Mouse (Mus musculus) embryonic facial prominence, embryonic 11.5 days (tissue): ENCODE results near the gene Rgs12. TPM values are rescaled to one million over a fixed set of nuclear protein-coding genes. Genes with fewer than 3 reads are reported as not detected.

Experiments used
- ATAC-seq: fragments of 200-750 bp; cut with Nextera tagmentation; replicated peaks from 2 replicates; pipeline ENCODE4 v1.8.0; 2017; ENCODE audit warnings: low read depth; ENCODE audit not compliant: insufficient number of reproducible peaks, low FRiP score, low TSS enrichment
- DNase-seq: peaks from one replicate; pipeline ENCODE4 v3.0.0-alpha.2; 2015; ENCODE audit warnings: low spot score
- H3K27ac ChIP-seq: fragments of 300-500 bp; sonication (generic); replicated peaks from 2 replicates; pipeline ENCODE4 v1.5.1; 2014; ENCODE audit warnings: mild to moderate bottlenecking, low read depth, low read length, control low read depth
- H3K27me3 ChIP-seq: fragments of 300-500 bp; sonication (generic); 2 replicates; pipeline ENCODE4 v1.6.1; 2014; ENCODE audit warnings: mild to moderate bottlenecking, low read length, moderate library complexity, mixed read lengths; ENCODE audit not compliant: control insufficient read depth, insufficient read depth
- H3K36me3 ChIP-seq: fragments of 300-500 bp; sonication (generic); replicated peaks from 2 replicates; pipeline ENCODE4 v1.6.1; 2014; ENCODE audit warnings: low read depth, mild to moderate bottlenecking, low read length, moderate library complexity, mixed read lengths; ENCODE audit not compliant: control insufficient read depth, insufficient read depth
- H3K4me1 ChIP-seq: fragments of 300-500 bp; sonication (generic); 2 replicates; pipeline ENCODE4 v1.6.1; 2014; ENCODE audit warnings: low read length, mixed read lengths; ENCODE audit not compliant: control insufficient read depth, insufficient read depth
- H3K4me2 ChIP-seq: fragments of 300-500 bp; sonication (generic); 2 replicates; pipeline ENCODE4 v1.6.1; 2014; ENCODE audit warnings: low read depth, mild to moderate bottlenecking, control low read depth, low read length, moderate library complexity
- H3K4me3 ChIP-seq: fragments of 300-500 bp; sonication (generic); 2 replicates; pipeline ENCODE4 v1.5.1; 2014; ENCODE audit warnings: low read depth, low read length, control low read depth
- H3K9ac ChIP-seq: fragments of 300-500 bp; sonication (generic); replicated peaks from 2 replicates; pipeline ENCODE4 v1.6.1; 2014; ENCODE audit warnings: mild to moderate bottlenecking, control low read depth, low read length
- H3K9me3 ChIP-seq: fragments of 300-500 bp; sonication (generic); replicated peaks from 2 replicates; pipeline ENCODE4 v1.6.1; 2016; ENCODE audit warnings: mild to moderate bottlenecking, low read length, inconsistent platforms, mixed read lengths; ENCODE audit not compliant: control insufficient read depth
- WGBS: fragments of 180-500 bp; shearing (Covaris S2); extraction: QIAGEN DNeasy Blood & Tissue Kit; methylation state at CpG from one replicate; pipeline ENCODE4 v1.1.7; 2014; 5-methylcytosine and 5-hydroxymethylcytosine counted together
- polyA plus RNA-seq: library from polyadenylated mRNA; unstranded; fragments of >200 nt; fragmentation: Nextera tagmentation; extraction: Ambion mirVana; gene quantifications from 2 replicates; pipeline ENCODE4 v1.2.1, GENCODE M21; 2014

The Rgs12 gene
- polyA plus RNA-seq, 1 experiment from 2014 or later: 33.7 TPM

GRCm38 (mm10) chr5:34924519-34924918 is 24.7 kb upstream of the Rgs12 start:
- Histone ChIP-seq H3K27me3 (no peaks in the 10 kb centered on the region), H3K4me2 (no peak overlapping the region), H3K9me3 (no peaks in the 10 kb centered on the region), H3K4me3 (no peak overlapping the region), H3K36me3 (no peaks in the 10 kb centered on the region; the same call in 1 of the 2 replicates), H3K4me1 (no peaks in the 10 kb centered on the region), H3K9ac (no peak overlapping the region), H3K27ac (no peak overlapping the region)
- DNase-seq (no peak), ATAC-seq (no peak)
- WGBS: 82% methylated on average over 7 of the region's 7 CpGs

GRCm38 (mm10) chr5:34927648-34928047 is 21.6 kb upstream of the Rgs12 start:
- ATAC-seq (no peak), DNase-seq (no peak)
- Histone ChIP-seq H3K27ac (no peak overlapping the region), H3K4me1 (no peaks in the 10 kb centered on the region; the same call in 1 of the 2 replicates), H3K4me3 (no peak overlapping the region), H3K9me3 (no peaks in the 10 kb centered on the region), H3K27me3 (no peaks in the 10 kb centered on the region), H3K4me2 (no peak overlapping the region), H3K36me3 (no peaks in the 10 kb centered on the region; the same call in 1 of the 2 replicates), H3K9ac (no peak overlapping the region)
- 86% methylated on average over 4 of the region's 4 CpGs for WGBS

GRCm38 (mm10) chr5:34930151-34930975 is 18.9 kb upstream of the Rgs12 start:
- Histone ChIP-seq H3K4me2 (no peak overlapping the region), H3K36me3 (no peaks in the 10 kb centered on the region), H3K4me3 (no peak overlapping the region), H3K9me3 (no peaks in the 10 kb centered on the region), H3K9ac (no peak overlapping the region), H3K27me3 (no peaks in the 10 kb centered on the region), H3K4me1 (no peaks in the 10 kb centered on the region; the same call in 1 of the 2 replicates), H3K27ac (peak overlapping the region; percentile 35; the same call in 1 of the 2 replicates)
- WGBS: 86% methylated on average over 9 of the region's 9 CpGs
- ATAC-seq: no peak
- DNase-seq: no peak

GRCm38 (mm10) chr5:34931091-34931490 is 18.2 kb upstream of the Rgs12 start:
- Histone ChIP-seq H3K4me3 (no peak overlapping the region), H3K27ac (peak overlapping the region; percentile 35; the same call in 1 of the 2 replicates), H3K27me3 (no peaks in the 10 kb centered on the region), H3K36me3 (no peaks in the 10 kb centered on the region), H3K9me3 (no peaks in the 10 kb centered on the region), H3K9ac (no peak overlapping the region), H3K4me1 (no peaks in the 10 kb centered on the region; the same call in 1 of the 2 replicates), H3K4me2 (no peak overlapping the region)
- DNase-seq (no peak), ATAC-seq (no peak)
- whole genome bisulfite sequencing: 74% methylated on average over 2 of the region's 2 CpGs

GRCm38 (mm10) chr5:34931516-34932457 is 17.5 kb upstream of the Rgs12 start:
- no peak for ATAC-seq
- no peak overlapping the region for H3K9ac ChIP-seq
- peak; percentile 31 for DNase-seq
- peak overlapping the region; percentile 65 for H3K27ac ChIP-seq
- no peaks in the 10 kb centered on the region for H3K27me3 ChIP-seq
- no peaks in the 10 kb centered on the region; the same call in 1 of the 2 replicates for H3K4me1 ChIP-seq
- H3K36me3 ChIP-seq: no peaks in the 10 kb centered on the region
- no peak overlapping the region for H3K4me3 ChIP-seq
- WGBS: 45% methylated on average over 11 of the region's 11 CpGs
- H3K4me2 ChIP-seq: no peak overlapping the region
- no peaks in the 10 kb centered on the region for H3K9me3 ChIP-seq

GRCm38 (mm10) chr5:34932458-34932806 is 16.8 kb upstream of the Rgs12 start:
- ATAC-seq: no peak
- Histone ChIP-seq H3K27ac (no peak overlapping the region; the same call in 1 of the 2 replicates), H3K27me3 (no peaks in the 10 kb centered on the region), H3K9ac (no peak overlapping the region), H3K9me3 (no peaks in the 10 kb centered on the region), H3K36me3 (no peaks in the 10 kb centered on the region), H3K4me3 (no peak overlapping the region), H3K4me2 (no peak overlapping the region), H3K4me1 (no peaks in the 10 kb centered on the region; the same call in 1 of the 2 replicates)
- peak; percentile 29 for DNase-seq
- 26% methylated on average over 4 of the region's 4 CpGs for WGBS

GRCm38 (mm10) chr5:34933461-34933860 is 15.8 kb upstream of the Rgs12 start:
- WGBS: 90% methylated on average over 1 of the region's 1 CpGs

More at GRCm38 (mm10) chr5:34933461-34933860, 15.8 kb upstream of the Rgs12 start:
- no peak for ATAC-seq
- no peaks in the 10 kb centered on the region; the same call in 1 of the 2 replicates for H3K4me1 ChIP-seq
- H3K9me3 ChIP-seq: no peaks in the 10 kb centered on the region
- no peak overlapping the region for H3K4me2 ChIP-seq
- H3K36me3 ChIP-seq: no peaks in the 10 kb centered on the region
- H3K4me3 ChIP-seq: no peak overlapping the region
- H3K9ac ChIP-seq: no peak overlapping the region
- DNase-seq: peak; percentile 23
- no peaks in the 10 kb centered on the region for H3K27me3 ChIP-seq
- H3K27ac ChIP-seq: no peak overlapping the region
